ENCODE assay signal across 8 mouse cellular contexts in the genomic region with DNA sequence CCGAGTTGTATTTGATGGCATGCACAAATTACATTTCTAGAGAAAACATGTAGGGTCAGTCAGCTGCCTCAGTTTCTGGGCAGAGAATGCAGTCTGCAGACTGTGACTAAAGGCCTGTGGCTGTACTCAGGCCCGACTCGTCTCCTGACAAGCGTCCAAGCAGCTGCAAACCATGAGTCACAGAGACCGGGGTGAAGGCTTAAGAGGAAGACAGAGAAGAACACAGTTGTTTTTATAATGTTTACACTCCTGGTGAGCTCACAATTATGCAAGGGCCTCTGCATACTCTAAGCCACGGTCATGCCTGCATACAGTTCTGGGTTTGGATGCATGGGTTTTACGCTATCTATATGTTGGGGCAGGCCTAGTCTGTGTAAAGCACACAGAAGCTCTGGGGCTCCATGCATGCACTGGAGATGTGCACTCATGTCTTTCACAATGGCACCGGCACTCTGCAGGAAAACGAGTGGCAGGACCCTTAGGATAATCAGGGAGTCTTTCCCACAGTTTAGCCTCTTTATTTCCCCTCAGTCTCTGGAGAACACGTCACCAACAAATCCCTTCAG. TPM values are rescaled to one million over a fixed set of nuclear protein-coding genes. Genes with fewer than 3 reads are reported as not detected.
DNase-seq lines count a peak whose midpoint lies in the region; ATAC-seq and TF ChIP-seq lines count a peak whose summit lies in the region.

No protein-coding gene starts in this region.

- H3K4me3 ChIP-seq in kidney, postnatal 0 days (replicated peaks; ENCODE audit: low read depth, low read length): no peak overlapping the region
- no peak overlapping the region for H3K4me3 ChIP-seq in forebrain, embryonic 12.5 days (replicated peaks)

- H3K27ac ChIP-seq in kidney, postnatal 0 days: 0 out of 2 replicates have a peak overlapping the region, but pooled peaks have one; percentile 19
- H3K27ac ChIP-seq in forebrain, embryonic 12.5 days: peak overlapping the region; percentile 92

- H3K9me3 ChIP-seq in kidney, postnatal 0 days (replicated peaks; ENCODE audit: low read length): no peaks in the 10 kb centered on the region
- H3K9me3 ChIP-seq in forebrain, embryonic 12.5 days: no peaks in the 10 kb centered on the region

- intact Hi-C loops in heart, postnatal 14 days (cut with DNase I): loop anchor here (5.0 kb wide), 1 partner anchor 37 kb away; no protein-coding TSS in a partner anchor

- H3K4me1 ChIP-seq in kidney, postnatal 0 days (replicated peaks; ENCODE audit: insufficient read depth, low read length): peaks cover under 1% of the 10 kb centered on the region; the same call in 1 of the 2 replicates
- H3K4me1 ChIP-seq in forebrain, embryonic 12.5 days: peaks cover 68% of the 10 kb centered on the region

- DNase-seq in kidney, postnatal 0 days (ENCODE audit: low spot score): peak; percentile 61
- DNase-seq in kidney, adult 18-20 months: no peak
- peak; percentile 69 to 77 for DNase-seq in heart, postnatal 14 days
- peak; percentile 72 for DNase-seq in lung, postnatal 36 days
- DNase-seq in layer of hippocampus, adult 9-10 months (ENCODE audit: low spot score): no peak
- DNase-seq in layer of hippocampus, postnatal 25 days (ENCODE audit: extremely low spot score in 1 of 2, low spot score in 1 of 2): no peak

- TF ChIP-seq CTCF in kidney, postnatal 0 days (IDR thresholded peaks at IDR 0.05; ENCODE audit: low read depth): no peak

- H3K9ac ChIP-seq in kidney, postnatal 0 days (ENCODE audit: low read depth, low read length): no peak overlapping the region
- H3K9ac ChIP-seq in forebrain, embryonic 12.5 days: no peak overlapping the region

- H3K36me3 ChIP-seq in kidney, postnatal 0 days (ENCODE audit: insufficient read depth, low read length): no peaks in the 10 kb centered on the region
- H3K36me3 ChIP-seq in forebrain, embryonic 12.5 days (replicated peaks): peaks cover 17% of the 10 kb centered on the region

- H3K27me3 ChIP-seq in kidney, postnatal 0 days (ENCODE audit: insufficient read depth, low read length): no peaks in the 10 kb centered on the region
- H3K27me3 ChIP-seq in forebrain, embryonic 12.5 days: no peaks in the 10 kb centered on the region

- 66% methylated on average over 10 of the region's 10 CpGs for WGBS in kidney, postnatal 0 days
- 19% methylated on average over 10 of the region's 10 CpGs for WGBS in forebrain, embryonic 12.5 days

- ATAC-seq in kidney, postnatal 0 days (replicated peaks; ENCODE audit: low FRiP score, low read depth): no peak
- ATAC-seq in forebrain, embryonic 12.5 days (ENCODE audit: low FRiP score): peak; percentile 63
- ATAC-seq in megakaryocyte, adult 5-6 weeks (ENCODE audit: poor library complexity, severe bottlenecking): no peak

- no peak overlapping the region for H3K4me2 ChIP-seq in kidney, postnatal 0 days (ENCODE audit: low read length)
- H3K4me2 ChIP-seq in forebrain, embryonic 12.5 days: peak overlapping the region; percentile 13; the same call in 1 of the 2 replicates

RNA-seq across cellular contexts. Expression of a gene that starts 39.8 kb away (rescaled TPM):
- polyA plus RNA-seq in kidney, postnatal 0 days (2015; fragmentation: Nextera tagmentation; extraction: Ambion mirVana): 2.1 and 2.5 TPM in 2 replicates
- polyA plus RNA-seq in forebrain, embryonic 12.5 days (2016; fragmentation: Nextera tagmentation; extraction: Ambion mirVana): 3.9 and 4.5 TPM in 2 replicates
- 10 to 100 TPM; 48.9 to 49.4 TPM for total RNA-seq in heart, postnatal 14 days (2021)
- total RNA-seq in megakaryocyte, adult 5-6 weeks (2015): 1.0 and 1.2 TPM in 2 replicates
- 0.98 and 1.8 TPM in 2 replicates for total RNA-seq in megakaryocyte, adult 5-6 weeks (2017)
- total RNA-seq in layer of hippocampus, postnatal 25 days (2021): 10 to 100 TPM in 1 of 2 experiments, 1 to 10 TPM in 1; 10.0 to 11.1 TPM

RNA-seq across cellular contexts. Expression of a gene that starts 41.0 kb away (rescaled TPM):
- 0.19 TPM in 1 of 2 replicates, not detected in the other for polyA plus RNA-seq in kidney, postnatal 0 days (2015; fragmentation: Nextera tagmentation; extraction: Ambion mirVana)
- 0.05 TPM in 1 of 2 replicates, not detected in the other for polyA plus RNA-seq in forebrain, embryonic 12.5 days (2016; fragmentation: Nextera tagmentation; extraction: Ambion mirVana)
- under 1 TPM; 0.37 to 0.43 TPM for total RNA-seq in heart, postnatal 14 days (2021)
- 3.5 and 3.7 TPM in 2 replicates for total RNA-seq in megakaryocyte, adult 5-6 weeks (2015)
- total RNA-seq in megakaryocyte, adult 5-6 weeks (2017): 9.7 and 12.6 TPM in 2 replicates
- under 1 TPM; 0.28 to 0.37 TPM for total RNA-seq in layer of hippocampus, postnatal 25 days (2021)

Comparison
In these comparisons a context has a peak if more than half of its experiments do, and no peak if none do; other contexts are left out.
1. DNase-seq: peak in kidney, postnatal 0 days (single experiment), heart, postnatal 14 days (2 of 2) and lung, postnatal 36 days (single experiment); none in kidney, adult 18-20 months (single experiment), layer of hippocampus, adult 9-10 months (single experiment) and layer of hippocampus, postnatal 25 days (0 of 2).
2. RNA of a gene that starts 39.8 kb away (total RNA-seq): 48.9 to 49.4 TPM in heart, postnatal 14 days; 10.0 to 11.1 TPM in layer of hippocampus, postnatal 25 days and 0.98 to 1.8 TPM in megakaryocyte, adult 5-6 weeks; every median in the first group is over 4 times any median in the second.